Mouse (Mus musculus) heart, postnatal 0 days (tissue): ENCODE data around the gene Myof.

ENCODE experiments used
- CTCF ChIP-seq: IDR thresholded peaks from 2 replicates; pipeline ENCODE4 v1.5.1; 2016; ENCODE audit warnings: antibody characterized with exemption, control low read depth, low read depth
- EP300 ChIP-seq: IDR thresholded peaks from 2 replicates; pipeline ENCODE4 v1.6.1; 2016; ENCODE audit warnings: antibody characterized with exemption, low read depth

DNA sequence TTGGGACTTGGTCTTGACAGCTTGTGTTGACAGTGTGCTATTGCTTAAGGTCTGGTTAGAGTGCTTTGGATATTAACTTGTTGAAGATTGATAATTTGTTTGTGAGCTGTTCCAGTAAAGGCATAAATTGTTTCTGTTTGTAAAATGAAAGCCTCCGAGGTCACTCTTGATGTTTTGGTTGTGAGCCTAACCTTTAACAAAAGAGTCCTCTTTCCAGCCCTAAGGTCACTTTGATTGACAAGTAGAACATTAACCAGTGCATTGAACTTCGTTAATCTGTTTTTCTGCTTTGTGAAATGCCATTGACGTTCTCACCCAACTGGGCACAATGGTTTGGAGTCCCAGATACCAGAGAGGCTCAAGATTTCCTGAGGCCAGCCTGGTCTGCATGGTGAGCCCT, 175.8 kb downstream of the Myof start:
- TF ChIP-seq CTCF: no peak
- no peak for TF ChIP-seq EP300
